Mouse (Mus musculus): Measurements from ENCODE around the gene Kcnmb1. TPM values are rescaled to one million over a fixed set of nuclear protein-coding genes. Genes with fewer than 3 reads are reported as not detected.
A peak's percentile ranks its signal among the peaks of the same experiment; 100 is the strongest.

Gene Kcnmb1
- polyA plus RNA-seq, 1 experiment from 2014 or later, result 0.83 TPM

DNA sequence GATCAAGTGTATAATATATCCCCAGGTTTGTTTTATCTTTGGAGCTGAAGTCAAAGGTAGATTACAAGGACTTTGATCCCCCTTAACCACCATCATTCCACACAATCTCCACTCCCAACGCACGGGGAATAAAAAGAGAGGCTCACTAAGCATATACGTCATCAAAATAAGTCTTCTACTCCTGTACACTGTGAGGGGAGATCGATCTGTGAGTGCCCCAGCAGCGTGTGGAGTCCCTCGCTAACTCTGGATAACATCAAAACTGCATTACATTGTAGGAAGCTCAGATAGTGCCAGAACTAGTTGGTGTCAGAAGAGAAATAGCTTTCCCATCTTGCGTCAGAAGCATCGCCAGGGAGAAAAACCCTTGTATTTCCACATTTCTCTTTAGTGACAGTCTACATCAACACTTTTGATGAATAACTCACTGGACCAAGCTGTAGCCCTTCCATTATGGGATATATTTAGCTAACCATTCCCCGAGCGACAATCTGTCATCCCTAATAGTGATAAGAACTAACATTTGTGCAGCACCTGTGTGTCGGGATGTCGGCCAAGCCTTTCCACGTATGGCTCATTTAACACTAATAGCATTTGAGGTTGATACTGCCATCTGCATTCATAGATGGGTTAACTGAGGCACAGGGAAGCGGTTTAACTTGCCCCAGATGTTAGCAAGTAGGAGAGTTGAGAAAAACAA lies 11.7 kb downstream of the Kcnmb1 start:
- Histone ChIP-seq H3K4me3 (ENCODE audit: low read length) (no peak overlapping the region), H3K4me1 (ENCODE audit: control insufficient read depth, insufficient read depth, low read length) (no peaks in the 10 kb centered on the region), H3K36me3 (ENCODE audit: control insufficient read depth, insufficient read depth) (no peaks in the 10 kb centered on the region), H3K9me3 (replicated peaks; ENCODE audit: control insufficient read depth, low read length) (no peaks in the 10 kb centered on the region), H3K9ac (ENCODE audit: low read length) (no peak overlapping the region), H3K4me2 (ENCODE audit: low read depth, low read length) (no peak overlapping the region), H3K27ac (ENCODE audit: low read length) (no peak overlapping the region), H3K27me3 (ENCODE audit: control insufficient read depth, insufficient read depth, low read length) (no peaks in the 10 kb centered on the region)
- no peak for ATAC-seq (replicated peaks; ENCODE audit: extremely low read depth, insufficient read depth, low FRiP score)
- 59% methylated on average over 14 of the region's 14 CpGs for WGBS

DNA sequence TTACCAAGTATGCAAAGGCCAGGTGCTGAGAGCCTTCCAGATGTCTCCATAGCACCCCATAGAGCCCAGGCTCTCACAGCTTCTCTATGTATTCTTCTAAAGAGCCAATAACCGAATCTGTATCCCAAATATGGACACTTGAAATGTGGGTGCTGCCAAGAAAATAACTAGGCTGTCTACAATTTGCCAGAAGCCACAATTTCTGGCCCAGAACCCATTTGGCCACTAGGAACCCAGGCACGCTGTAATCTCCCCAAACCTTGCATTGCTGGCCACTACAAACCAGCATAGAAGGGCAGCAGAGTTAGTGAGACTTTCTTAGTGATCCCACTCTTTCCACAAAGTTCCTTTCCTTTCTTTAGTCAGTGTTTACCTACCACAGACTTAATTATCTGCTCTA lies 12.3 kb downstream of the Kcnmb1 start:
- no peak overlapping the region for H3K9ac ChIP-seq (ENCODE audit: low read length)
- no peak overlapping the region for H3K27ac ChIP-seq (ENCODE audit: low read length)
- no peaks in the 10 kb centered on the region for H3K36me3 ChIP-seq (ENCODE audit: control insufficient read depth, insufficient read depth)
- H3K4me1 ChIP-seq (ENCODE audit: control insufficient read depth, insufficient read depth, low read length), result no peaks in the 10 kb centered on the region
- no peak overlapping the region for H3K4me2 ChIP-seq (ENCODE audit: low read depth, low read length)
- H3K27me3 ChIP-seq (ENCODE audit: control insufficient read depth, insufficient read depth, low read length), result no peaks in the 10 kb centered on the region
- H3K9me3 ChIP-seq (replicated peaks; ENCODE audit: control insufficient read depth, low read length), result no peaks in the 10 kb centered on the region
- 72% methylated on average over 2 of the region's 2 CpGs for WGBS
- no peak overlapping the region for H3K4me3 ChIP-seq (ENCODE audit: low read length)
- ATAC-seq (replicated peaks; ENCODE audit: extremely low read depth, insufficient read depth, low FRiP score), result no peak

DNA sequence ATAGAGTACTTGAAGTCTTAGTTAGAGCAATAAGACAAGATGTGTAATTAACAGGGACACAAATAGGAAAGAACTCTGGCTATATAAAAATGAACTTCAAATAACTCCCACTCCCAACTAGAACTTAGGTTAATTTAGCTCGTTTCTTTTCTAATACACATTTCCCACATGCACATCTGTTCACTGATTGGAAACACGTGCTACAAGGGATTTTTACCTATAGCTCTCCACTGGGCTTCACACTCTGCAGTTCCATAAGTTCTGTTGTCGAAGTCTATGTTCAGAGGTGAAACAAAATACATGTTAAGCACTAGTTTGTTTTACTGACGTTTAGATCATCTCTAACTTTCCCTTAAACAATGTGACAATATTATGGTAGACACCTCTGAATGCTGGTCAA lies 17.3 kb downstream of the Kcnmb1 start:
- 67% methylated on average over 4 of the region's 4 CpGs for WGBS
- no peak overlapping the region for H3K27ac ChIP-seq (ENCODE audit: low read length)
- no peaks in the 10 kb centered on the region for H3K9me3 ChIP-seq (replicated peaks; ENCODE audit: control insufficient read depth, low read length)
- no peak for ATAC-seq (replicated peaks; ENCODE audit: extremely low read depth, insufficient read depth, low FRiP score)
- no peak overlapping the region for H3K9ac ChIP-seq (ENCODE audit: low read length)
- no peaks in the 10 kb centered on the region for H3K27me3 ChIP-seq (ENCODE audit: control insufficient read depth, insufficient read depth, low read length)
- no peaks in the 10 kb centered on the region for H3K36me3 ChIP-seq (ENCODE audit: control insufficient read depth, insufficient read depth)
- no peak overlapping the region for H3K4me3 ChIP-seq (ENCODE audit: low read length)
- no peak overlapping the region for H3K4me2 ChIP-seq (ENCODE audit: low read depth, low read length)
- no peaks in the 10 kb centered on the region for H3K4me1 ChIP-seq (ENCODE audit: control insufficient read depth, insufficient read depth, low read length)

DNA sequence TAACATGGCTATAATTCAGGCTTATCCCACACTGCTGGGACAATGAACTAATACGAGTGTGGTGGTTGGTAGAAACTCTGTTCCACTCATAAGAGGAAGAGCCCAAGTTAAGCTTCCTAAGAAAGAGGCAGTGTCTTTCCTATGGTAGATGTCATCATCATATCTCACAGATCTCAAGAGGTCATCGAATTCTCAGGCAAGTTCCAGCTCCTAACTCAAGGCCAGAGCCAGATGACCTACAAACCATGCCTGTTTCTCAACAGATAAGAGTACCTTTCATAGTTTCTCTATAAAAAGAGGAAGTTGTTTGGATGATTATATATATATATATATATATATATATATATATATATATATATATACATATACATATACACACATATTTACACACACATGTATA lies 23.7 kb downstream of the Kcnmb1 start:
- Histone ChIP-seq H3K4me3 (ENCODE audit: low read length) (no peak overlapping the region), H3K9ac (ENCODE audit: low read length) (no peak overlapping the region), H3K4me2 (ENCODE audit: low read depth, low read length) (no peak overlapping the region), H3K27ac (ENCODE audit: low read length) (no peak overlapping the region), H3K36me3 (ENCODE audit: control insufficient read depth, insufficient read depth) (no peaks in the 10 kb centered on the region), H3K27me3 (ENCODE audit: control insufficient read depth, insufficient read depth, low read length) (no peaks in the 10 kb centered on the region), H3K4me1 (ENCODE audit: control insufficient read depth, insufficient read depth, low read length) (no peaks in the 10 kb centered on the region), H3K9me3 (replicated peaks; ENCODE audit: control insufficient read depth, low read length) (no peaks in the 10 kb centered on the region)
- ATAC-seq (replicated peaks; ENCODE audit: extremely low read depth, insufficient read depth, low FRiP score), result no peak
- WGBS, result 69% methylated on average over 2 of the region's 2 CpGs

DNA sequence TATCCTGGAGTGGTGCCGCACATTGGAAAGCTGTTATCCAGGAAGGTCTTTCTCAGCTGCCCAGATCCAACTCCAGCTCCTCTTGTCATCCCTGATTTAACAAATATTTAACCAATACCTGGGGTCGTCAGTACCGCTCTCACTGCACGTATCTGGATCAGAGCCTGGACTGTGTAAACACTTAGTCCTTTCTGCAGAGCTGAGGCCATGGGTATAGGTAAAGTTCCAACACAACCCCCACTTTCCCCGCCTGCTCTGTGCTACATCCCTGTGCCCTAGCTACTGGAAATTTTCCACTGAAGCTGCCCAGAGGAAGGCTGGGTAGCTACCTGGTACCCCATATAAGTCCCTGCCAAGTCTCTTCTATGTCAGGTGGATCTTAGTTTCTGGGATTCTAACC lies 27.2 kb downstream of the Kcnmb1 start:
- Histone ChIP-seq H3K27me3 (ENCODE audit: control insufficient read depth, insufficient read depth, low read length) (peaks cover 14% of the 10 kb centered on the region; the same call in 1 of the 2 replicates), H3K4me3 (ENCODE audit: low read length) (no peak overlapping the region), H3K4me1 (ENCODE audit: control insufficient read depth, insufficient read depth, low read length) (no peaks in the 10 kb centered on the region), H3K36me3 (ENCODE audit: control insufficient read depth, insufficient read depth) (no peaks in the 10 kb centered on the region), H3K9me3 (replicated peaks; ENCODE audit: control insufficient read depth, low read length) (no peaks in the 10 kb centered on the region), H3K4me2 (ENCODE audit: low read depth, low read length) (no peak overlapping the region), H3K9ac (ENCODE audit: low read length) (no peak overlapping the region), H3K27ac (ENCODE audit: low read length) (no peak overlapping the region)
- WGBS, result 77% methylated on average over 5 of the region's 5 CpGs
- ATAC-seq (replicated peaks; ENCODE audit: extremely low read depth, insufficient read depth, low FRiP score), result no peak

DNA sequence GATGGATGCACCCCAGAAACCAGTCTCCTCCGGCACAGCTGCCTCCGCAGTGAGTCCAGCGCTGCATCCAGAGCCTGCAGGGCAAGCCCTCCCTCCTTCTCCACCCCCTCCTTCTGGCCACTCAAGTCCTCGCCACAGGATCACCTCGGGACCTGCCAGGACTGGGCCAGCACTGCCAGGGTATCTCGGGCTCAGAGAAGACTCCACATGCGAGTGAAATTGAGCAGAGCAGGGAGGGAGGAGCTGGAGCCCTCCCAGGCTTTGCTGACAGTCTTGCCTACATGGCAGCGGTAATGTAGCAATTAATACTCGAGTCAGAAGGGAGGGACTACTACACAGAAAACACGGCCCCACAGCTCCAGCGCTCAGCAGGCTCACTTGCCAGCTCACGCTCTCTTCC lies 30.1 kb downstream of the Kcnmb1 start, which contains the start of gene Kcnip1:
TSS of gene Kcnip1 (minus strand) at position 215 of the 400 bp plus-strand sequence.
- no peaks in the 10 kb centered on the region for H3K9me3 ChIP-seq (replicated peaks; ENCODE audit: control insufficient read depth, low read length)
- WGBS, result 21% methylated on average over 12 of the region's 12 CpGs
- no peak within 1 kb of the TSS for H3K4me3 ChIP-seq (ENCODE audit: low read length)
- no peak within 1 kb of the TSS for H3K9ac ChIP-seq (ENCODE audit: low read length)
- peaks cover 14% of the 10 kb centered on the region for H3K27me3 ChIP-seq (ENCODE audit: control insufficient read depth, insufficient read depth, low read length)
- H3K4me1 ChIP-seq (ENCODE audit: control insufficient read depth, insufficient read depth, low read length), result no peaks in the 10 kb centered on the region
- H3K36me3 ChIP-seq (ENCODE audit: control insufficient read depth, insufficient read depth), result no peaks in the 10 kb centered on the region
- ATAC-seq (replicated peaks; ENCODE audit: extremely low read depth, insufficient read depth, low FRiP score), result no peak
- 0 out of 2 replicates have a peak within 1 kb of the TSS, but pooled peaks have one; percentile 3 for H3K4me2 ChIP-seq (ENCODE audit: low read depth, low read length)
- H3K27ac ChIP-seq (ENCODE audit: low read length), result no peak within 1 kb of the TSS

DNA sequence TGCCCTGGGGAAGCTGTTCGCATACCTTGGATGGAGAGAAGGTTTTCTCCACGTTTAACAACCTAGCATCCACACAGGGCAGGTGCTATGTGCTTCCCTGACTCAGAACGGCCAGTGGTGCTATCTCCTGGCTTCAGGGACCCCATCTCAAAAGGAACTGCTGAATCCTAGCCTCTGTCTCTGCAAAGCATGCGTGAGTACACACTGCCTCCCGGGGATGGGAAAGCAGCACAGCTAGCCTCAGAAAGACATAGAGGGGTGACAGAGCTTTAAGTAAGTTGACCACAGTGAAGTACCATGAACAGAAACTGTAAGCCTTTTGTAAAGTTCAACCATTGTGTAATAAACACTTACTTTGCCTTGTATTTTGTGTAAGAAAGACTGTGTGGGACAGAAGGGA lies 30.7 kb downstream of the Kcnmb1 start:
- H3K27me3 ChIP-seq (ENCODE audit: control insufficient read depth, insufficient read depth, low read length), result peaks cover 14% of the 10 kb centered on the region
- WGBS, result 59% methylated on average over 5 of the region's 5 CpGs
- no peaks in the 10 kb centered on the region for H3K4me1 ChIP-seq (ENCODE audit: control insufficient read depth, insufficient read depth, low read length)
- H3K4me3 ChIP-seq (ENCODE audit: low read length), result no peak overlapping the region
- H3K4me2 ChIP-seq (ENCODE audit: low read depth, low read length), result no peak overlapping the region
- no peaks in the 10 kb centered on the region for H3K9me3 ChIP-seq (replicated peaks; ENCODE audit: control insufficient read depth, low read length)
- no peak for ATAC-seq (replicated peaks; ENCODE audit: extremely low read depth, insufficient read depth, low FRiP score)
- H3K27ac ChIP-seq (ENCODE audit: low read length), result no peak overlapping the region
- H3K36me3 ChIP-seq (ENCODE audit: control insufficient read depth, insufficient read depth), result no peaks in the 10 kb centered on the region
- H3K9ac ChIP-seq (ENCODE audit: low read length), result no peak overlapping the region

DNA sequence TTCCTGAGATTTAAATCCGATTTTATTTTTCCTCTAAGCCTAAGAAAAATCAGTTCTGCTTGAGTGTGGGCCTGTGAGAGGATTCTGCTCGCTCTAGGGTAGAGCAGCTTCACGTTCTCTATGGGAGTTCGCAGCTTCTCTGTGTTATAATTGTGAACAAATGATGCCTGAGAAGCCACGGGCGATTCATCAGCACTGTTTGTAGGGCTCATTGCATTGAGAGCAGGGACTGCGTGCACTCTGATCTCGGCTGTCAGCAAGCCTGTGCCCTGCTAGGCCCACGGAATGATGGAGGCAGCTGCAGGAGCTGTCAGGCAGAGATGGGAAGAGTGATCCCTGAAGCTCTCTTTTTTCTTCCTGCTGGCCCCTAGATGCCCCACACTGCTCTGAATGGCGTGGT lies 35.4 kb downstream of the Kcnmb1 start:
- ATAC-seq (replicated peaks; ENCODE audit: extremely low read depth, insufficient read depth, low FRiP score), result no peak
- 60% methylated on average over 10 of the region's 10 CpGs for WGBS
- Histone ChIP-seq H3K27ac (ENCODE audit: low read length) (no peak overlapping the region), H3K36me3 (ENCODE audit: control insufficient read depth, insufficient read depth) (no peaks in the 10 kb centered on the region), H3K4me2 (ENCODE audit: low read depth, low read length) (no peak overlapping the region), H3K4me1 (ENCODE audit: control insufficient read depth, insufficient read depth, low read length) (no peaks in the 10 kb centered on the region), H3K9me3 (replicated peaks; ENCODE audit: control insufficient read depth, low read length) (no peaks in the 10 kb centered on the region), H3K27me3 (ENCODE audit: control insufficient read depth, insufficient read depth, low read length) (peaks cover 11% of the 10 kb centered on the region), H3K9ac (ENCODE audit: low read length) (no peak overlapping the region), H3K4me3 (ENCODE audit: low read length) (no peak overlapping the region)

DNA sequence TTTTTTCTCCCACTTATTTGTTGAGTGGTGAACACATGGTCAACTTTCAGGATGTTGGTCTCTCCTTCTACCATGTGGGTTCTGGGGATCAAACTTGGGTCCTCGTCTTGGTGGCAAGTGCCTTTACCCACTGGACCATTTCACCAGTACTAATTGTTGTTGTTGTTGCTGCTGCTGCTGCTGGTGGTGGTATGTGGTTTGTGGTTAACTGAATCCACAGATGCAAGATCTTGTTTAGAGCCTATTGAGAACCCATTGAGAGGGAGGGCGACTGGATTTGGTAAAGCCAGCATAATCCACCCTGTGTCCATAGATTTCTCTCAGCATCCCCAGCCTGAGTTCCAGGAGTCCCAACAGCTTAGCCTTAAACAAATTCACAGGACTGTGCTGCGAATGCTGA lies 37.6 kb downstream of the Kcnmb1 start:
- Histone ChIP-seq H3K36me3 (ENCODE audit: control insufficient read depth, insufficient read depth) (no peaks in the 10 kb centered on the region), H3K4me2 (ENCODE audit: low read depth, low read length) (no peak overlapping the region), H3K9me3 (replicated peaks; ENCODE audit: control insufficient read depth, low read length) (no peaks in the 10 kb centered on the region), H3K27ac (ENCODE audit: low read length) (no peak overlapping the region), H3K4me3 (ENCODE audit: low read length) (no peak overlapping the region), H3K4me1 (ENCODE audit: control insufficient read depth, insufficient read depth, low read length) (no peaks in the 10 kb centered on the region), H3K27me3 (ENCODE audit: control insufficient read depth, insufficient read depth, low read length) (no peaks in the 10 kb centered on the region; the same call in 1 of the 2 replicates), H3K9ac (ENCODE audit: low read length) (no peak overlapping the region)
- no peak for ATAC-seq (replicated peaks; ENCODE audit: extremely low read depth, insufficient read depth, low FRiP score)
- 72% methylated on average over 3 of the region's 3 CpGs for whole genome bisulfite sequencing
